Mouse (Mus musculus) neural tube, embryonic 11.5 days (tissue): Measurements from ENCODE around the gene Ccdc141. TPM values are rescaled to one million over a fixed set of nuclear protein-coding genes. Genes with fewer than 3 reads are reported as not detected.

Experiments
- ATAC-seq: fragments of 200-750 bp; cut with Nextera tagmentation; 2 replicates; pipeline ENCODE4 v1.8.0; 2017; ENCODE audit warnings: moderate number of reproducible peaks, mild to moderate bottlenecking, moderate TSS enrichment, moderate library complexity; ENCODE audit not compliant: insufficient read depth, low FRiP score, low TSS enrichment
- DNase-seq: peaks from one replicate; pipeline ENCODE4 v3.0.0-alpha.2; 2015; ENCODE audit warnings: low spot score
- H3K27ac ChIP-seq: fragments of 300-500 bp; sonication (generic); 2 replicates; pipeline ENCODE4 v1.5.1; 2014; ENCODE audit warnings: low read depth, mild to moderate bottlenecking, low read length
- H3K27me3 ChIP-seq: fragments of 300-500 bp; sonication (generic); 2 replicates; pipeline ENCODE4 v1.6.1; 2014; ENCODE audit warnings: mild to moderate bottlenecking, low read length, mixed read lengths; ENCODE audit not compliant: control insufficient read depth, insufficient read depth
- H3K36me3 ChIP-seq: fragments of 300-500 bp; sonication (generic); 2 replicates; pipeline ENCODE4 v1.6.1; 2014; ENCODE audit warnings: mild to moderate bottlenecking, low read length, moderate library complexity, mixed read lengths; ENCODE audit not compliant: control insufficient read depth, insufficient read depth
- H3K4me1 ChIP-seq: fragments of 300-500 bp; sonication (generic); 2 replicates; pipeline ENCODE4 v1.6.1; 2014; ENCODE audit warnings: low read length, mixed read lengths; ENCODE audit not compliant: control insufficient read depth, insufficient read depth
- H3K4me2 ChIP-seq: fragments of 300-500 bp; sonication (generic); 2 replicates; pipeline ENCODE4 v1.6.1; 2014; ENCODE audit warnings: low read depth, mild to moderate bottlenecking, moderate library complexity
- H3K4me3 ChIP-seq: fragments of 300-500 bp; sonication (generic); 2 replicates; pipeline ENCODE4 v1.5.1; 2014; ENCODE audit warnings: low read depth, low read length
- H3K9ac ChIP-seq: fragments of 300-500 bp; sonication (generic); 2 replicates; pipeline ENCODE4 v1.6.1; 2014; ENCODE audit warnings: mild to moderate bottlenecking, low read length
- H3K9me3 ChIP-seq: fragments of 300-500 bp; sonication (generic); 2 replicates; pipeline ENCODE4 v1.6.1; 2016; ENCODE audit warnings: low read length; ENCODE audit not compliant: control insufficient read depth
- WGBS: fragments of 180-500 bp; shearing (Covaris S2); extraction: QIAGEN DNeasy Blood & Tissue Kit; methylation state at CpG from one replicate; pipeline ENCODE4 v1.1.7; 2014; 5-methylcytosine and 5-hydroxymethylcytosine counted together
- polyA plus RNA-seq: library from polyadenylated mRNA; unstranded; fragments of >200 nt; fragmentation: Nextera tagmentation; extraction: Ambion mirVana; gene quantifications from 2 replicates; pipeline ENCODE4 v1.2.1, GENCODE M21; 2014

Gene Ccdc141
- polyA plus RNA-seq, 1 experiment from 2014 or later, result 5.3 TPM

DNA sequence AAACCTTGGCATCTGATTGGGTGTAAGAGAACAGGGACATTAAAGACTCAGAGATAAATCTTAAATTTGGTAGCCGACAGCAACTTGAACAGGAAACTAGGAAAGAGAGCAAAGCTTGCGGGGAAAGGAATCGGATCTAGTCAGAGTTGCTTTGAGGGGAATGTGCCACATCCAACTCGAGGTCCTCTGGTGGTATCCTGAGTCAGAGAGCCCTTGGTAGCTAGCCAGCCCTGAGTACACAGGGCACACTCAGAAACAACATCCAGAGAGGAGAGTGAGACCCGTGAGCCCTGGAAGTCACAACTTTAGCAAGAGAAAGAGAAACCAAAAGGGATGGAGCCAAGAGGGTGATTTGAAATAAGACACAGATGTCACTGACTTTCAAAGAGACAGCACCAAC, 24.6 kb upstream of the Ccdc141 start:
- no peak for ATAC-seq
- no peaks in the 10 kb centered on the region for H3K9me3 ChIP-seq
- no peaks in the 10 kb centered on the region for H3K4me1 ChIP-seq
- WGBS, result 89% methylated on average over 5 of the region's 5 CpGs
- no peak for DNase-seq
- H3K27ac ChIP-seq, result no peak overlapping the region
- H3K4me2 ChIP-seq, result no peak overlapping the region
- no peak overlapping the region for H3K9ac ChIP-seq
- no peaks in the 10 kb centered on the region for H3K36me3 ChIP-seq
- no peaks in the 10 kb centered on the region for H3K27me3 ChIP-seq
- no peak overlapping the region for H3K4me3 ChIP-seq

DNA sequence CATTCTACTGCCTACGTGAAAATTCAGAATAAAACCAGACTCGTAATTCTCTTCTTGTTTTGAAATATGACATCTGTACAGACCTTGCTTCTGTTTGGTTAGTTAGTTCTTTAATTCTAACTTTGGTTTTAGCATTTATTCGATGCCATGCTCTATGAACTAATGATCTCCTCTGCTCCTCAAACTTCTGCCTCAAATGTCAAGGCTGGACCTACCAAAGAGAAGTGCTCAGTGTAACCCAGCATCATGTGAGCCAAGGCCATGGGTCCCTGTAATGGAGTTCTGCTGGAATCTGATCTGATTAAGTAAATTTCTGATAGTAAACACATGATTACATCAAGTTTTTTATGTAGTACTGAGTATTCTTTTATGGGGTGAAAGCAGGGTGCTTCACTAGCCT, 21.4 kb upstream of the Ccdc141 start:
- no peaks in the 10 kb centered on the region for H3K9me3 ChIP-seq
- H3K9ac ChIP-seq, result no peak overlapping the region
- H3K36me3 ChIP-seq, result no peaks in the 10 kb centered on the region
- ATAC-seq (no peak), DNase-seq (no peak)
- H3K27me3 ChIP-seq, result no peaks in the 10 kb centered on the region
- 98% methylated on average over 3 of the region's 3 CpGs for WGBS
- no peaks in the 10 kb centered on the region for H3K4me1 ChIP-seq
- H3K27ac ChIP-seq, result no peak overlapping the region
- H3K4me3 ChIP-seq, result no peak overlapping the region
- no peak overlapping the region for H3K4me2 ChIP-seq

DNA sequence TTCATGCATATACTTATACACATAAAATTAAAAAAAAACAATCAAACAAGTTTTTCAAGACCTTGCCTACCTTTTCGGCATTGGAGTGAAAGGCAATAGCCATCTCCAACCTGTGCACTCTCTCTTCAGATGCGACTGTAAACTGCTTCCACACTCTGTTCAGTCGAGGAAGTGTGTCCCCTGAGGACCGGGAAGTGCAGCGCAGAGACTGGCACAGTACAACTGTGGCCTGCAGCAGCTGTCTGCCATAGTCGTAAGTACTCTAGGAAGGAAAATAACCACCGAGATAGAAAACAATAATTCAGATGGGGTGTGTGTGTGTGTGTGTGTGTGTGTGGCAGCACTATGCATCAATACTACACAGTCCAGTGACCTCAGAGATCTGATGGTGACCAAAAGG, 20.5 kb upstream of the Ccdc141 start:
- Histone ChIP-seq H3K4me3 (no peak overlapping the region), H3K4me1 (no peaks in the 10 kb centered on the region), H3K27me3 (no peaks in the 10 kb centered on the region), H3K9ac (no peak overlapping the region), H3K4me2 (no peak overlapping the region), H3K9me3 (no peaks in the 10 kb centered on the region), H3K27ac (no peak overlapping the region), H3K36me3 (no peaks in the 10 kb centered on the region)
- DNase-seq (no peak), ATAC-seq (no peak)
- WGBS, result 95% methylated on average over 7 of the region's 7 CpGs

DNA sequence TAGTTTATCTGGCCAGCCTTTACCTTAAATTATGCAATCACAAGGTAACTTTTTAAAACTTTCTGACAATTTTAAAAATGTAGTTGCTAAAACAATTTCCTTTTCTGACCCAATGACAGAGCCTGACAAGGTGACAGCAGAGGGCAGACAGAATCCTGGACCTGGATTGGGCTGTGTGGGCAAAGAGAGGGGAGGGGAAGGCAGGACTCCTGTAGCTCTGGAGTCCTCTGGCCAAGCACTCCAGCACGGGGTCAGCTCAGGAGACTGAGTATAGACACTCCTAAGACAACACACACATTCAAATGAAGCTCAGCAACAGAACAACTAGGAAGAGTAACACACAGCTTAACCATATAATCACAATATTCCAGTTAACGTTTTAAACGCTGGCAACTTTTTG, 19.9 kb upstream of the Ccdc141 start:
- Histone ChIP-seq H3K4me2 (no peak overlapping the region), H3K4me3 (no peak overlapping the region)
- DNase-seq, result no peak

DNA sequence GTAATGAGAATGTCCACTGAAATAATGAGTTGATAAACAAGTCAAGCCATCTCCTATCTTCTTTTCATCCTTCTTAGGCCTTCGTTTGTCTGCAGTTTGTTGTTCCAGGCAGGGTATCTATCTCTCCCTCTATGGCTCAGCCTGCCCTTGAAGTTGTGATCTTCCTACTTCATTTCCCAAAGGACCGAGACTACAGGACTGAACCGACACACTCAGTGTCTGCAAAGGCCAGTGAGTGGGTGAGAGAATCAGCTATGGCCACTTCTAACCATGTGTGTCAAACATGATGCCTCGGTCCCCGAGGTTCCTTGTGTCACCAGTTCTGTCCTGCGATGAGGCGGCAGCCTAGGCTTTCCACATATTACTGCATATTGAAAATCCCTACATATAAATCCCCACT, 19.2 kb upstream of the Ccdc141 start:
- H3K4me1 ChIP-seq, result no peaks in the 10 kb centered on the region

More for the DNA sequence above, 19.9 kb upstream of the Ccdc141 start:
- Histone ChIP-seq H3K4me1 (no peaks in the 10 kb centered on the region), H3K9me3 (no peaks in the 10 kb centered on the region), H3K36me3 (no peaks in the 10 kb centered on the region), H3K27me3 (no peaks in the 10 kb centered on the region), H3K9ac (no peak overlapping the region), H3K27ac (no peak overlapping the region)
- no peak for ATAC-seq
- WGBS, result 87% methylated on average over 3 of the region's 3 CpGs

DNA sequence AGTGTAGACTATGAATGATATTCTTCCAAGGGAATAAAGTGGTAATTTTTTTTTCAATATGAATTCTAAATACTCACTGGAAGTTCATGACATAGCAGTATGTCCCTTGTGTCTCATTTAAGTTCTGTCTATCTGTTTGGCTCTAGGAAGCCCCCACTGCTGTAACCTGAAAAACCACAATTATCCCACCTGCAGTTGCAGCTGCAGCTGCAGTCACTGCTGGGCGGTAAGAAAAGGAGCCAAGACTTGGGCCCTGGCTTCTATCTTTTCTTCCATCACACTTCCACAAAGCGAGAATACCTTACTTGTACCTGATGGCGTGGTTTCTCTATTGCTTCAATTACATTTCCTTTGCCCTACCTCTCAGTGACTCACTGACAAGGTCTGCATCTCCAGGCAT, 17.1 kb upstream of the Ccdc141 start:
- ATAC-seq, result no peak
- Histone ChIP-seq H3K4me2 (no peak overlapping the region), H3K27me3 (no peaks in the 10 kb centered on the region), H3K27ac (no peak overlapping the region), H3K4me3 (no peak overlapping the region), H3K36me3 (no peaks in the 10 kb centered on the region), H3K9ac (no peak overlapping the region), H3K9me3 (no peaks in the 10 kb centered on the region), H3K4me1 (no peaks in the 10 kb centered on the region)
- 92% methylated on average over 3 of the region's 3 CpGs for WGBS
- no peak for DNase-seq

More for the DNA sequence above, 19.2 kb upstream of the Ccdc141 start:
- no peak for ATAC-seq
- H3K9ac ChIP-seq, result no peak overlapping the region
- H3K27ac ChIP-seq, result no peak overlapping the region
- no peaks in the 10 kb centered on the region for H3K27me3 ChIP-seq
- WGBS, result 95% methylated on average over 7 of the region's 7 CpGs
- H3K4me3 ChIP-seq, result no peak overlapping the region
- DNase-seq, result no peak
- no peaks in the 10 kb centered on the region for H3K9me3 ChIP-seq
- no peak overlapping the region for H3K4me2 ChIP-seq
- H3K36me3 ChIP-seq, result no peaks in the 10 kb centered on the region

DNA sequence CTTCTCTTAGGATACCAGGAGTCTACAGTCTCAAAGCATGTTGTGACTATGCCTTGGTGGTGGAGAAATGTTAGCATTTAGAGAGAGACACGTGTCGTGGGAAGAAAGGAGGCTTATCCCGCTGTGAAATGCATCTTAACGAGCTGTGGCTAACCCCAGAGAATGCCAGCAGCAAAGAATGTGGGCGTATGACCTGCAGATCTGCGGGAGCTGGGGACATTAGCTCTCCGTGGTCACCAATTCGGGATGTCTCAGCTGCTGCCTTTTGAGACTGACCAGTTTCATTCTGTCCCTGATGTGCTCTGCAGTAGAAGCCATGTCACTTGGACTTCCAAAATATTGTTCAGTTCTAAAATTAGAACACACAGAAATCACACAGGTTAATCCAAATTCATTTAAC, 16.5 kb upstream of the Ccdc141 start:
- Histone ChIP-seq H3K4me1 (no peaks in the 10 kb centered on the region), H3K9me3 (no peaks in the 10 kb centered on the region)

DNA sequence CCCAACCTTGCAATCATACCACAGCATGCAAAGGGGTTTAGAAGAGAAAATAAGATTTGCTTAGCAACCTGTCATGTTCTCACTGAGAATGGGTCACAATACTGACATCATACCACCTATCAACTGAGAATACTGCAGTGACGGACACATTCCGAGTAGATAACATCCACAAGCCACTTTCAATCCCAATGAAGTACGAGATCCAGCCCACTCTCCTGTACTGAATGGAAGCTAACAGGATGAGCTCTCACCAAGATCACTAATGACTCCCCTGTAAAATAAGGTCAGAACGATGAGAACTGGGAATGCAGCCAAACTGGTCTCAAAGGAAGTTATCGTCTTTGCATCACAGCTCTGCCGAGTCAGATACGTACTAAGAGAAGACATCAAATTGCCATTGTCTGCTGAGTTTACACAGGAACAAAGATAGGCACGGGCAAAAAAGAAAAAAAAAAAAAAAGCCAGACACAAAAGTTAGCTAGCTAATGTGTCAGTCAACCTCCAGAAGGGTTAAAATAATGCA, 13.7 kb upstream of the Ccdc141 start:
- no peak overlapping the region for H3K4me2 ChIP-seq
- no peaks in the 10 kb centered on the region for H3K9me3 ChIP-seq
- no peak overlapping the region for H3K4me3 ChIP-seq
- ATAC-seq (no peak), DNase-seq (no peak)
- no peak overlapping the region for H3K9ac ChIP-seq
- no peaks in the 10 kb centered on the region for H3K27me3 ChIP-seq
- WGBS, result 90% methylated on average over 8 of the region's 8 CpGs
- H3K4me1 ChIP-seq, result no peaks in the 10 kb centered on the region
- H3K27ac ChIP-seq, result no peak overlapping the region
- no peaks in the 10 kb centered on the region for H3K36me3 ChIP-seq

More for the DNA sequence above, 16.5 kb upstream of the Ccdc141 start:
- no peaks in the 10 kb centered on the region for H3K27me3 ChIP-seq
- no peak overlapping the region for H3K4me2 ChIP-seq
- DNase-seq (no peak), ATAC-seq (no peak)
- no peak overlapping the region for H3K4me3 ChIP-seq
- H3K36me3 ChIP-seq, result no peaks in the 10 kb centered on the region
- 75% methylated on average over 8 of the region's 8 CpGs for WGBS
- H3K9ac ChIP-seq, result no peak overlapping the region
- H3K27ac ChIP-seq, result no peak overlapping the region

DNA sequence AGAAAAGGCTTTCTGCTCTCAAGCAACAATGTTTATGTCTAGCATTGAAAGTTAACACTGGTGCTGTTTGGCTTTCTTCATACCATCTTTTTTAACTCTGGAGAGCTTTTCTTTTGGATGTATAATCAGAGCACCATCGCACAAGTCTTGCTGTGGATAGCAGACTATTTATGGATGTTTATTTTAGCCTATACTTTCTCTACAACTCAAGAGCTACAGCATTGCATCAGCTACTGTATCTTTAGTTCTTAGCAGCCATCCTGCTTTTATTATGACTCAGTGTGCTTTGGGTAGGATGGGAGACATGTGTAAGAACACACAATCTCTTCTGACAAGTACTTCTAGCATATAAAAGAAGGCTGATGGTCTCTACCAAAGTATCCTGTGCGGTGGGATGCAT, 13.2 kb upstream of the Ccdc141 start:
- Histone ChIP-seq H3K9me3 (no peaks in the 10 kb centered on the region), H3K36me3 (no peaks in the 10 kb centered on the region), H3K4me2 (no peak overlapping the region), H3K27ac (no peak overlapping the region), H3K4me3 (no peak overlapping the region), H3K9ac (no peak overlapping the region), H3K4me1 (no peaks in the 10 kb centered on the region), H3K27me3 (no peaks in the 10 kb centered on the region)
- no peak for DNase-seq
- WGBS, result 96% methylated on average over 2 of the region's 2 CpGs
- no peak for ATAC-seq
